Mouse (Mus musculus): ENCODE data around the gene Naif1.
"Not testable (repeated sequence)": the region's sequence is repeated elsewhere in the genome, so short reads cannot be mapped to it uniquely, and the experiment has no call there.

The Naif1 gene

GRCm38 (mm10) chr2:32455101-32455500, 4.8 kb downstream of the Naif1 start:
- DNase-seq (ENCODE audit: low read depth, low spot score): no peak

DNA sequence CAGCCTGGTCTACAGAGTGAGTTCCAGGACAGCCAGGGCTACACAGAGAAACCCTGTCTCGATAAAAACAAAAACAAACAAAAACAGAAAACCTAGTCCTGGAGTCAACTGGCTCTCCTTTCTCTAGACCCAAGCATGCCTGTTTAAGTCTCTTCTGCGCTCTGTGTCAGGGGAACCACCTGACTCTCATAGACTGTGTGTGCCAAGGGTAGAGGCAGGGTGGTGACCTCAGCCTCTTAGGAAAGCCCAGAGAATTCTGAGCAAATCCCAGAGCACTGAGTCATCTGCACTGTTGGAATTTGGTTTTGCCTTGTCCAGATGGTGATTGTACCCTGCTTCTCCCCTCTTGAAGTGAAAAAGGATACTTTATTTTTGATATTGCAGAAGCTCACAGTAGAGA, 8.0 kb downstream of the Naif1 start:
- DNase-seq (ENCODE audit: low read depth, low spot score): no peak

- DNase-seq (ENCODE audit: low read depth, low spot score): no peak
Observed at GRCm38 (mm10) chr2:32459657-32460056, 9.4 kb downstream of the Naif1 start.

- DNase-seq (ENCODE audit: low read depth, low spot score): no peak
Observed at GRCm38 (mm10) chr2:32463773-32464172, 13.5 kb downstream of the Naif1 start.

GRCm38 (mm10) chr2:32464212-32464891, 14.1 kb downstream of the Naif1 start:
- no peak for DNase-seq (ENCODE audit: low read depth, low spot score)

DNA sequence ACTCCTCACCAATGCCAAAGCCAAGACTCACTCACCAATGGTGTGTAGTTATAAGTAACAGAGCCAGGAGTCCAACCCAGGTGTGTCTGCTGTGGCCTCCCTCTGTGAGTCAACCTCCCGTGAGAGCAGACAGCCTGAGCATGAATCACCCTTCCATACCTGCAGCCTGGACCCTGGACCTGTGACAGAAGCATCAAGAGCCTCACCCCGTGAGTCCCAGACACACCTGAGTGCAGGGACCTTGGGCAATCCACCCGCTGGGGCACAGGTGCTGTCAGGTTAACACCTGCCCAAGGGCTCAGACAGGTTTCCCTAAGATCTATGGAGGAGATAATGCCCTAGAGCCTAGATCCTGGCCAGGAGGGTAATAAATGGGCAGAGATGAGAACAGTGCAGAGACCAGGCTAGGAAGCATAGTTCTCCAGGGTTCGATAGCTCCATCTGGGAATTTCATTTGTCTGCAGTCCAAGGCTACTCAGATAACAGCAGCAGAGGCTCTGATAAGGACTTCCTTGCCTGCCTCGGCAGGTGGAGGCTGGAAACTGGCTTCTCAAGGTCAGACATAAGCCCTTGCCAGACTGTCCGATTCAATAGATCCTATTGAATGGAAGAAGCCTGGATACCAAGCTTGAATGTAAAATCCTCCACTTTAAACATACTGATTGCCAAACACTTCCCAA, 20.9 kb downstream of the Naif1 start:
- no peak for DNase-seq (ENCODE audit: low read depth, low spot score)

DNA sequence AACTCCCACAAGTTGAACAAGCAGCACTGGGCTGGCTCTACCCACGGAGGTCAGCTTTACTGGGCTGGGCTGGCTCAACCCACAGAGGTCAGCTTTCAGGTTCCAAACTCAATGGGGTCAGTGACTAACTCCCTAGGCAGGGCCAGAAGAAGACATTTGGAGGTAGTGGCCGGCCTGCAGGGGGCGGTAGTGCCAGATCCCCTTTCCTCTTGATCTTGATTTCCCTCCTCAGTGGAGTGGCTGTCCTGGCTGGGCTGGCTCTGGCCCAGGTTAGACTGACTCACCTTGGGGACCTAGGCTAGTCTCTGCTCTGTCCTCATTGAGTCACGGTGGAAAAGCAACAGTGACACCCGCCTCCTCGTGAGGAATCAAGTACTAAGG, 21.4 kb downstream of the Naif1 start:
- no peak for DNase-seq (ENCODE audit: low read depth, low spot score)

DNA sequence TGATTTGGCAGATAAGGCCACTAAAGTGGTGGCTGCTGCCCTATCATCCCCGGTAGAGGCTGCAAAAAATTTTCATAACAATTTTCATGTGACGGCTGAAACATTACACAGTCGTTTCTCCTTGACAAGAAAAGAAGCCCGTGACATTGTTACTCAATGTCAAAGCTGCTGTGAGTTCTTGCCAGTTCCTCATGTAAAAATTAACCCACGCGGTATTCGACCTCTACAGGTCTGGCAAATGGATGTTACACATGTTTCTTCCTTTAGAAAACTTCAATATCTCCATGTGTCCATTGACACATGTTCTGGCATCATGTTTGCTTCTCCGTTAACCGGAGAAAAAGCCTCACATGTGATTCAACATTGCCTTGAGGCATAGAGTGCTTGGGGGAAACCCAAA, 25.1 kb downstream of the Naif1 start:
- not testable (repeated sequence) for DNase-seq (ENCODE audit: low read depth, low spot score)

GRCm38 (mm10) chr2:32482351-32482750, 32.1 kb downstream of the Naif1 start:
- DNase-seq (ENCODE audit: low read depth, low spot score): no peak

GRCm38 (mm10) chr2:32483179-32483875, 33.1 kb downstream of the Naif1 start:
- no peak for DNase-seq (ENCODE audit: low read depth, low spot score)

- DNase-seq (ENCODE audit: low read depth, low spot score): no peak
Observed at GRCm38 (mm10) chr2:32484933-32485332, 34.7 kb downstream of the Naif1 start.

- DNase-seq (ENCODE audit: low read depth, low spot score): no peak
Observed at GRCm38 (mm10) chr2:32485751-32486150, 35.5 kb downstream of the Naif1 start.

DNA sequence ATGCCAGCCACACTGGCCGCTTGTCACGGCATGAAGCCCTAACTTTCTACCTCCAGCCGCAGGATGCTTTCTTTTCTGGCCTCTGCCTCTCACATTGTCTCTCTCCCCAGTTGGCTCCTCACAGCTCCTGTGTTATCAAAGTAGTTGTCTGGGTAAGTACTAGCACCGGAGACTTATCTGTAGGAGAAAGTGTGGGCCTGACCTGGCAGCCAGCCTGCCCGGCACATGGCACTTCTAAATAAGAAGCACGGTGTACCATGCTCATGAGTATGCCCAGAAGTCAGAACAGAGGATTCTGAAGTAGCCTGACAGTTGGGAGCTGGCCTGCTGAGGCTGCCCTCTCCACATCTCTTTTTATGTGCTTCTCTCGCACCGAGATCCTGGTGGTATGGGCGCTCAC, 35.9 kb downstream of the Naif1 start:
- DNase-seq (ENCODE audit: low read depth, low spot score): no peak

DNA sequence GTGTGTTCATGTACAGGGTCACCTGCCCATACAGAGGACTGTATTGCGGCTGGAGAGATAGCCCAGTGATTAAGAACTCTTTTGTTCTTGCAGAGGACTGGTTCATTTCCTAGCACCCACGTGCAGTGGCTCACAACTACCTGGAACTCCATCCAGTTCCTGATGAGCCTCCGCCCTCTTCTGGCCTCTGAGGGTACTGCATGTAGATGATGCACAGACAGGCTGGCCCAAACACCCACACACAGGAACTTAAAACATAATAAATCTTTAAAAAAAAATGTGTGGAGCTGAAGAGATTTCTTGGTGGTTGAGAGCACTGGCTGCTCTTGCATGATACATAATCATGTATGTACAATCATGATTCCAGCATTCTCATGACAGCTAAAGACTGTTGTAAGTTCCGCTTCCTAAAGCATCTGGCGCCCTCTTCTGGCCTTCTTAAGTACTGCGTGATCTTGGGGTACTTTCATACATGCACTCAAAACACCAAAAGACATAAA, 36.9 kb downstream of the Naif1 start:
- peak; percentile 93 for DNase-seq (ENCODE audit: low read depth, low spot score)

- DNase-seq (ENCODE audit: low read depth, low spot score): peak; percentile 90
Observed at GRCm38 (mm10) chr2:32488679-32489078, 38.4 kb downstream of the Naif1 start.

GRCm38 (mm10) chr2:32490730-32491129, 40.5 kb downstream of the Naif1 start:
- not testable (repeated sequence) for DNase-seq (ENCODE audit: low read depth, low spot score)

- no peak for DNase-seq (ENCODE audit: low read depth, low spot score)
Observed at GRCm38 (mm10) chr2:32492661-32493060, 42.4 kb downstream of the Naif1 start.

- DNase-seq (ENCODE audit: low read depth, low spot score): no peak
Observed at GRCm38 (mm10) chr2:32493301-32493701, 43.0 kb downstream of the Naif1 start.

DNA sequence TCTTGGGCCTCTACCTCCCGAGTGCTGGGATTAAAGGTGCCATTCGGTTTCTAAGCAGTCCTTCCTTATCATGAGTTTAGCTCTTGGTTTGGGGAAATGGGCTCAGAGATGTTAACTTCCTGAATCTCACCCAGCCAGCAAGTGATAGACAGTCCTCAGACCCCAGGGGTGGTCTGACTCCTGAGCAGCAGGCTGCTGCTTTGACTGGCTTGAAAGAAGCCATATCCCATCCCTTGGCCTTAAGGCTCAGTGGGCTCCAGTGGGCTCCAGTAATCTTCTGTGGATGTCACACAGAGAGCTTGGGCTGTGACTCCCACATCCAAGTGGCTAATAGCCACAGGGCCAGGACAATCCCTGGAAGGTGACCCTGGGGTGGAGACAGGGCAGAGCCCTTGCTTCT, 44.3 kb downstream of the Naif1 start:
- no peak for DNase-seq (ENCODE audit: low read depth, low spot score)

- no peak for DNase-seq (ENCODE audit: low read depth, low spot score)
Observed at GRCm38 (mm10) chr2:32495185-32495726, 45.0 kb downstream of the Naif1 start.

DNA sequence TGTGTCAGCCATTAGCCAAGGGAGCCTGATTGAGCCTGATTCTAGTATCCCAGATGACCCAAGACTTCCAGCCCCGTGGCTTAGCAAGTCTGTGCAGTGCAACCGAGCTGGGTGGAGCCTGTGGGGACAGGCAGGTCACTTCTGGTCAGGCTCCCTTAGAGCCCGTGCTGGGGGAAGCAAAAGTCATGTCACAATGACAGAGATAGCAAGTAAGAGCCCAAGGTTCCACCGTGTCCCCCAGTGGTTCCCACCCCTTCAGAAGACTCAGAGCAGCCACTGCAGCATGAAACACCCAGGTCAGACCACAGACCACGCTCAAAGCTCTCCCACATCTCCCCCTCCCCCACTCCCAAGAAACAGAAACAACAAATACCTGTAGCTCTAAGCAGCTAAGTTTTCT, 45.9 kb downstream of the Naif1 start:
- DNase-seq (ENCODE audit: low read depth, low spot score): no peak

DNA sequence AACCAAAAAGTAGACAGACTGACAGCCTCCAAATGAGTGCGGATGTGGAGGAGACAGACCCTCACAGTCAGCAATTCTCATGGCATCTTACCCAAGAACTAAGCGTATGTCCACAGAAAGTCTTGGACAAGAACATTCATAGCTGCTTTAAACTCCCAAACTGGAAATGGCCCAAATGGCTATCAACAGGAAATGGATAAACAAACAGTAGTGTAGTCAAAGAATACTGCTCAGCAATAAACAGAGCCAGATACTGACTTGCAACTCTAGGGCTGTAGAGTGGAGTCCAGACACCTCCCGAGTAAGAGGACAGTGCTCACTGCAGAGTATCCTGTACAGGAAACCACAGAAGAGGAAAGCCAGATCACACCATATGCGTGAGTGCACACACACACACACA, 49.1 kb downstream of the Naif1 start:
- no peak for DNase-seq (ENCODE audit: low read depth, low spot score)

All from mesoderm, embryonic 11.5 days (tissue).